Mouse (Mus musculus): ENCODE results near the gene Decr2. TPM values are rescaled to one million over a fixed set of nuclear protein-coding genes. Genes with fewer than 3 reads are reported as not detected.
"Not testable (repeated sequence)": the region's sequence is repeated elsewhere in the genome, so short reads cannot be mapped to it uniquely, and the experiment has no call there.

Gene Decr2
- total RNA-seq, 2 experiments from 2014 or later = 11.0 to 11.7 TPM

- intact Hi-C loops (cut with DNase I) = no loop called here
- peak; percentile 56 for DNase-seq (ENCODE audit: low spot score)
Observed at GRCm38 (mm10) chr17:26068831-26069739, 21.1 kb downstream of the Decr2 start, which contains the start of gene Rab11fip3. Gene Rab11fip3, minus strand, starts transcription at chr17:26069555.

- intact Hi-C loops (cut with DNase I) = no loop called here
- DNase-seq (ENCODE audit: low spot score) = no peak
Observed at GRCm38 (mm10) chr17:26068024-26068830, 21.9 kb downstream of the Decr2 start.

DNA sequence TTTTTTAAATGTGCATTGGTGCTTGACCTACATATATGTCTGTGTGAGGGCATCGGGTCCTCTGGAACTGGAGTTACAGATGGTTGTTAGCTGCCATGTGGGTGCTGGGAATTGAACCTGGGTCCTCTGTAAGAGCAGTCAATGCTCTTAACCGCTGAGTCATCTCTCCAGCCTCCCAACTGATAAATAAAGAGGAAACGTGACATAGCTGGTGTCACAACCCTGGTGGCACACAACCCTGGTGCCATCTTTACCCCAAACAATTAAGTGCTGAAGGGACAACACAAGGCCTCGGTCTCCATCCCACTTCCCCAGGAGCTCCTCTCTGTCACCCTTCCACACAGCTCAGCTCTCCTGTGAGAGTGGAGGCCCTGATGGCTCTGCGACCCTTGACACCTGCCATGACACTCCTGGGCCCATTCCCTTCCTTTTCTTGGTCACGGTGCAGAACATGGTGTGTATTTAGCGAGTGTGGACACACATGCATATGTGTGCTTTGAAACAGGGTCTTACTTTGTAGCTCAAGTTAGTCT is 23.6 kb downstream of the Decr2 start:
- intact Hi-C loops (cut with DNase I) = no loop called here
- DNase-seq (ENCODE audit: low spot score) = no peak

GRCm38 (mm10) chr17:26064916-26065315 is 25.2 kb downstream of the Decr2 start:
- intact Hi-C loops (cut with DNase I) = no loop called here
- DNase-seq (ENCODE audit: low spot score) = no peak

DNA sequence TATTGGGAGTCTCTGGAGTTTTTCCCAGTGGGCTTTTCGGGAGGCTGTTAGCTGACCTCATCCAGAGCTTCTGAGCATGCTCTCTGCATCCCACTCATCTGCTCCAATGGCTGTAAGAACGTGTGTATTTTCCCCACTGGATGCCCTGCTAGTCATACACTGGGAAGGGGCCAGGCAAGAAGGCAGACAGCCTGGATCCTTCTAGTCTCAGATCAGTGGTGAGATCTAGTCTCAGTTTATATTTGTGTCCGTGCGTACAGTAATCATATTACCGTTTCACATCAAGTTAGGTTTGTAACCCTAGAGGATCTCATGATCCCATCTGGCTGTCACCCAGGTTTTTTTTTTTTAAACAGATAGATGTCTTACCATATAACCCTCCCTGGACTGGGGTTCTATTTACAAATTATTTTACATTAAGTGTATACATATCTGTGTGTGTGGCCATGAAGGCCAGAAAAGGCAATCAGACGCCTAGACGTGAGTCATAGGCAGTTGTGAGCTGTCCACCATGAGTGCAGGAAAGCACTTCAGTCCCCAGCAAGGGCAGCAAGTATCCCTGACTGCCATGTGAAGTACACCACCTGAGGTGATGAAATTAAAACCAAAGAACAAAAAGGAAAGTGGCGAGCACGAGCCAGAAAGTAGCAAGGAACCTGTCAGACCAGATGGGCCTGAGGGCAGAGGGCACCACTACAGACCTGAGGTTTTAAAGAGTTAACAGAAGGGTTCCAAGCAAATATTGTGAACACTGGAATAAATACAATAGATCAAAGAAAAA is 32.2 kb downstream of the Decr2 start:
- intact Hi-C loops (cut with DNase I) = no loop called here
- DNase-seq (ENCODE audit: low spot score) = no peak

GRCm38 (mm10) chr17:26057278-26057677 is 32.9 kb downstream of the Decr2 start:
- intact Hi-C loops (cut with DNase I) = no loop called here
- DNase-seq (ENCODE audit: low spot score) = no peak

DNA sequence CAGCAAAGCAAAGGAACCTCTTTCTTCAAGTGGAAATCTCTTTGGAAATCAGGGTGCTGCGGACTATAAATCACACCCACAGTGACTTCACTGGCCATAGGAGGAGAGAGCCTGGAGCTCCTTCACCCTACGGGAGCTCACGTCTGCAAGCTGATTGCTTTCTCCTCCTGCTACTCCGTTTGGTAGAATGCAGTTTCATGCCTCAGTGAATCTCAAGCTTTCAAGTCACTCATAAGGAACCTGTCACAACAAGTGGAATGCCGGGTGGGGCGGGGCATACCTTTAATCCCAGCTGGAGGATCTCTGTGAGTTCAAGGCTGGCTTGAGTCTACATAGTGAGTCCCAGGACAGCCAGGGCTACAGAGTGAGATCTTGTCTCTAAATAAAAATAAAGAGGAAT is 35.0 kb downstream of the Decr2 start:
- no peak for DNase-seq (ENCODE audit: low spot score)

GRCm38 (mm10) chr17:26054133-26054845 is 35.8 kb downstream of the Decr2 start:
- no peak for DNase-seq (ENCODE audit: low spot score)

More for the DNA sequence above, 35.0 kb downstream of the Decr2 start:
- intact Hi-C loops (cut with DNase I) = no loop called here

GRCm38 (mm10) chr17:26052706-26053105 is 37.4 kb downstream of the Decr2 start:
- DNase-seq (ENCODE audit: low spot score) = no peak
- intact Hi-C loops (cut with DNase I) = no loop called here

More at GRCm38 (mm10) chr17:26054133-26054845, 35.8 kb downstream of the Decr2 start:
- intact Hi-C loops (cut with DNase I) = no loop called here

DNA sequence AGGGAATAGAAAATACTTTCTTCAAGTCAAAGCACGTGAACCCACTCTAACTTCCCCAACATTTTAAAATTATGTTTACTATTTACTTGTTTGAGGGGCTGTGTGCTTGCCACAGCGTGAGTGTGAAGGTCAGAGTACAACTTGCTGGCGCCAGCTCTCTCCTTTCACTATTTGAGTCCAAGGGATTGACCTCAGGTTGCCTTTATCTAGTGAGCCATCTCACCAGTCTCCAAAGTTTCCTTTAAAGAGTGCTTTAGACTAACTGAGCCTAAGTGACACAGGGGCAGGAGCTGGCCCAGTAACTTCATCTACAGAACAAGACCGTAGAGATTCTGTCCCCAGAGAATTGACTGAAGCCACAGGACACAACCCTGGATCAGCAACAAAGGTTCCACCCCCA is 38.1 kb downstream of the Decr2 start:
- DNase-seq (ENCODE audit: low spot score) = no peak
- intact Hi-C loops (cut with DNase I) = no loop called here

DNA sequence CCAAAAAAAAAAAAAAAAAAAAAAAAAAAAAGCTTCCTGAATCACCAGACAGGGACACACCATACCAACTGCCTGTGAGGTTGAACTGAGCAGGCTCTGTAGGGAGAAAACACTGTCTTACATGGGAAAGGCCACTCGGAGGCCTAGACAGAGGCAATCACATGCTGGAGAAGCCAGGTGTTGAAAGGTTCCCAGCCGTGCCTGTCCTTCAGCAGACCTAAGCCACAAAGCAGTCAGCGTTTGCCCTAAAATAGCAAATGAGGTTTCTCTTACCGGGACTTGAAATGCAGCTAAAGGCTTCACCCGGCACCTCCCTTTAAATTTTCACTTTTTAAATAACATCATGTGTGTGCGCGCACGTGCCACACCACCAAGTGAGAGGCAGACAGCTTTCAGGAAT is 42.0 kb downstream of the Decr2 start:
- DNase-seq (ENCODE audit: low spot score) = no peak
- intact Hi-C loops (cut with DNase I) = no loop called here

- no peak for DNase-seq (ENCODE audit: low spot score)
- intact Hi-C loops (cut with DNase I) = no loop called here
Observed at GRCm38 (mm10) chr17:26046253-26046997, 43.7 kb downstream of the Decr2 start.

GRCm38 (mm10) chr17:26045285-26045684 is 44.9 kb downstream of the Decr2 start:
- DNase-seq (ENCODE audit: low spot score) = no peak
- intact Hi-C loops (cut with DNase I) = no loop called here

GRCm38 (mm10) chr17:26043249-26043636 is 46.9 kb downstream of the Decr2 start:
- intact Hi-C loops (cut with DNase I) = no loop called here
- peak; percentile 24 for DNase-seq (ENCODE audit: low spot score)

GRCm38 (mm10) chr17:26042599-26043248 is 47.4 kb downstream of the Decr2 start:
- no peak for DNase-seq (ENCODE audit: low spot score)
- intact Hi-C loops (cut with DNase I) = no loop called here

DNA sequence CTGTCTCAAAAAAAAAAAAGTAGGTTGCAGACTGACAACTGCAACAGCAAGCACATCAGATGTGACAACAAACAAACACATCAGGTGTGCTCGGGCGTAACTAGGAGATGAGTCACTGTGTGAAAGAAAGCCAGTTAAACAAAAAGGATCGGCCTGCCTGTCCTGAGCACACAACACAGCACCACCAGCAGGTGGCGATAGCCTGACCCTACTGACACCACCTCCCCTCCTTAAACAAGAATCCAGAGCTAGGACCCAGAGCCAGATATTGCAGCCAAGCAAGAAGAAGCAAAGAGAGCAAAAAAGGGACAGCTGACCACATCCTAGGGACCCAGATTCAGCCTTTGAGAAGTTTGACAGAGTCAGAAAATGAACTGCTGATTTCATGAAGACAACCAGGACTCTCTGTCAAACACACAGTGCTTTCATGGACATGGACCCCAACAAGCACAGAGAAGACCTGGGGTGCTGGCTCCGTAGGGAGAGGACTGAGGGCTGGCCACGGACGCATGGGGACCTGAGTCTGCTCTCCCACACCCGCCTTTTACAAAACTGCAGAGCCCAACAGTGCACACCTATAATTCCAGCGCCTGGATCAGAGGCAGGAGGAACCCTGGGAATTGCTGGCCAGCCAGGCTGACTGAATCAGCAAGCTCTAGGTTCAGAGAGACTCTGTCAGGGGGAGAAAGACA is 48.9 kb downstream of the Decr2 start:
- intact Hi-C loops (cut with DNase I) = loop anchor here (1.0 kb wide), 1 partner anchor 49 kb away; the partner anchor contains the start of gene Decr2
- DNase-seq (ENCODE audit: low spot score) = peak; percentile 18

- intact Hi-C loops (cut with DNase I) = loop anchor here (1.0 kb wide), 1 partner anchor 50 kb away; the partner anchor contains the start of gene Decr2
- DNase-seq (ENCODE audit: low spot score) = not testable (repeated sequence)
Observed at GRCm38 (mm10) chr17:26040711-26041110, 49.4 kb downstream of the Decr2 start.
